Mouse (Mus musculus) mouse trophoblast stem cell (cell line): Measurements from ENCODE around the gene Ttll3.

ENCODE experiments used
- in situ Hi-C, 2 experiments: fragments of 300-500 bp; cut with MseI, MboI; formaldehyde crosslinking; loops; 2 replicates in 1 of 2; 3 replicates in 1 of 2; pipeline ENCODE4 v1.15.1; 2025

Ttll3 gene

GRCm38 (mm10) chr6:113419199-113419587 is 30.1 kb downstream of the Ttll3 start, which contains the start of gene Rpusd3:
Gene Rpusd3 (minus strand): TSS chr6:113419340.
- in situ Hi-C loops = no loop called here

GRCm38 (mm10) chr6:113423000-113423399 is 33.9 kb downstream of the Ttll3 start:
- in situ Hi-C loops = no loop called here

- in situ Hi-C loops = no loop called here
Observed at GRCm38 (mm10) chr6:113424187-113424586, 35.1 kb downstream of the Ttll3 start.

- in situ Hi-C loops = no loop called here
Observed at GRCm38 (mm10) chr6:113426696-113427095, 37.6 kb downstream of the Ttll3 start.

- in situ Hi-C loops = no loop called here
Observed at GRCm38 (mm10) chr6:113427397-113427796, 38.3 kb downstream of the Ttll3 start.

GRCm38 (mm10) chr6:113428006-113428405 is 38.9 kb downstream of the Ttll3 start:
- in situ Hi-C loops = no loop called here

GRCm38 (mm10) chr6:113429965-113430364 is 40.9 kb downstream of the Ttll3 start:
- in situ Hi-C loops = no loop called here

GRCm38 (mm10) chr6:113430846-113431245 is 41.8 kb downstream of the Ttll3 start:
- in situ Hi-C loops = no loop called here

- in situ Hi-C loops = no loop called here
Observed at GRCm38 (mm10) chr6:113431801-113432200, 42.7 kb downstream of the Ttll3 start.

- in situ Hi-C loops = no loop called here
Observed at GRCm38 (mm10) chr6:113433661-113434060, 44.6 kb downstream of the Ttll3 start.

GRCm38 (mm10) chr6:113434691-113435090 is 45.6 kb downstream of the Ttll3 start:
- in situ Hi-C loops = loop anchor here in 1 of 2 experiments (5.0 kb wide), 1 partner anchor 43 kb away; no protein-coding TSS in a partner anchor

GRCm38 (mm10) chr6:113435664-113436205 is 46.7 kb downstream of the Ttll3 start, which contains the start of gene Cidec:
Gene Cidec (minus strand): TSS chr6:113435760.
- in situ Hi-C loops = loop anchor here in 1 of 2 experiments (5.0 kb wide), 1 partner anchor 42 kb away; no protein-coding TSS in a partner anchor

GRCm38 (mm10) chr6:113437135-113437534 is 48.1 kb downstream of the Ttll3 start:
- in situ Hi-C loops = loop anchor here in 1 of 2 experiments (5.0 kb wide), 1 partner anchor 40 kb away; no protein-coding TSS in a partner anchor

GRCm38 (mm10) chr6:113438721-113439430 is 49.8 kb downstream of the Ttll3 start:
- in situ Hi-C loops = loop anchor here in 1 of 2 experiments (5.0 kb wide), 1 partner anchor 38 kb away; no protein-coding TSS in a partner anchor

GRCm38 (mm10) chr6:113440686-113441085 is 51.6 kb downstream of the Ttll3 start:
- in situ Hi-C loops = no loop called here

GRCm38 (mm10) chr6:113441147-113441680 is 52.2 kb downstream of the Ttll3 start:
- in situ Hi-C loops = no loop called here

- in situ Hi-C loops = no loop called here
Observed at GRCm38 (mm10) chr6:113442087-113442441, 53.0 kb downstream of the Ttll3 start.

- in situ Hi-C loops = no loop called here
Observed at GRCm38 (mm10) chr6:113442442-113443090, 53.5 kb downstream of the Ttll3 start, which contains the start of gene Jagn1. Gene Jagn1 (plus strand): TSS chr6:113442569.

- in situ Hi-C loops = no loop called here
Observed at GRCm38 (mm10) chr6:113443091-113443490, 54.0 kb downstream of the Ttll3 start.

- in situ Hi-C loops = no loop called here
Observed at GRCm38 (mm10) chr6:113444207-113444965, 55.3 kb downstream of the Ttll3 start.

GRCm38 (mm10) chr6:113447639-113448038 is 58.6 kb downstream of the Ttll3 start:
- in situ Hi-C loops = no loop called here
